Mouse (Mus musculus) G1E-ER4 (cell line): ENCODE data around the gene Mdm2. TPM values are rescaled to one million over a fixed set of nuclear protein-coding genes. Genes with fewer than 3 reads are reported as not detected.

Experiments used
- GATA1 ChIP-seq: IDR thresholded peaks from one replicate; pipeline ENCODE4 v1.8.0; 2012; ENCODE audit warnings: low read length, inconsistent platforms
- polyA plus RNA-seq: library from polyadenylated mRNA; stranded (reverse); fragments of >175 nt; gene quantifications from 2 replicates; pipeline ENCODE4 v1.2.3, GENCODE M21; 2012

Gene Mdm2
- polyA plus RNA-seq, 1 experiment = 28.2 TPM

- TF ChIP-seq GATA1 = no peak
These were observed 3.3 kb downstream of the Mdm2 start for GRCm38 (mm10) chr10:117707114-117707838.

DNA sequence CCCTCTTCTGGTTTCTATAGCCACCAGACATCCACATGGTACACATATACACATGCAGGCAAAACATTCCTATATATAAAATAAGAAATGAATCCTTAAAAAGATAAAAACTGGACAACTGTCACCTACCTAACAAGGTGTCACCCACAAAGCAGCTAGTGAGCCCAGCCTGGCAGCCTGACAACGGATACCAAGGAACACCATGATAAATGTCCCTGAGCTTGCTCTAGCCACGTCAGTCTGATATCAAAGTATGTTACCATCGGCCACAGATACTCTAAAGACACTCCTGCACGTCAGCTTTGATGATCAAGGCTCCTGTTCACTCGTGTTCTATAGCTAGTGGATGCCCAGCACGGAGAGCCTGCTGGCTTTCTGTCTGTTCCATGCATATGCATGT lies 4.1 kb downstream of the Mdm2 start:
- TF ChIP-seq GATA1 = no peak

- no peak for TF ChIP-seq GATA1
These were observed 4.8 kb downstream of the Mdm2 start for GRCm38 (mm10) chr10:117705806-117706205.

DNA sequence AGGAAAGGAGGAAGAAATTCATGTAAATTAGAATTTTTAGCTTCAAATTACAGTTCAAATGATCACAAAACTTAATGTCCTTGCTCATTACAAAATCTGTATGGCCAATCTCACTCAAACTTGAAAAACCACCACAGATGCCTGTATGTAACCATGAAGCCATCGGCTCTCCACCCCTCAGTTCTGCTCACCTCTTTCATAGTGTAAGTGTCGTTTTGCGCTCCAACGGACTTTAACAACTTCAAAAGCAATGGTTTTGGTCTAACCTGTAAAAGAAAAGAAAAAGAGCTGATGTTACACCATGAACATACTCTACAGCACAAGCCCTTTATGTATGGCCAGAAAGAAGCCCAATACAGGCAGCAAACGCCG lies 5.6 kb downstream of the Mdm2 start:
- TF ChIP-seq GATA1 = no peak

- TF ChIP-seq GATA1 = no peak
These were observed 7.1 kb downstream of the Mdm2 start for GRCm38 (mm10) chr10:117703506-117703905.

DNA sequence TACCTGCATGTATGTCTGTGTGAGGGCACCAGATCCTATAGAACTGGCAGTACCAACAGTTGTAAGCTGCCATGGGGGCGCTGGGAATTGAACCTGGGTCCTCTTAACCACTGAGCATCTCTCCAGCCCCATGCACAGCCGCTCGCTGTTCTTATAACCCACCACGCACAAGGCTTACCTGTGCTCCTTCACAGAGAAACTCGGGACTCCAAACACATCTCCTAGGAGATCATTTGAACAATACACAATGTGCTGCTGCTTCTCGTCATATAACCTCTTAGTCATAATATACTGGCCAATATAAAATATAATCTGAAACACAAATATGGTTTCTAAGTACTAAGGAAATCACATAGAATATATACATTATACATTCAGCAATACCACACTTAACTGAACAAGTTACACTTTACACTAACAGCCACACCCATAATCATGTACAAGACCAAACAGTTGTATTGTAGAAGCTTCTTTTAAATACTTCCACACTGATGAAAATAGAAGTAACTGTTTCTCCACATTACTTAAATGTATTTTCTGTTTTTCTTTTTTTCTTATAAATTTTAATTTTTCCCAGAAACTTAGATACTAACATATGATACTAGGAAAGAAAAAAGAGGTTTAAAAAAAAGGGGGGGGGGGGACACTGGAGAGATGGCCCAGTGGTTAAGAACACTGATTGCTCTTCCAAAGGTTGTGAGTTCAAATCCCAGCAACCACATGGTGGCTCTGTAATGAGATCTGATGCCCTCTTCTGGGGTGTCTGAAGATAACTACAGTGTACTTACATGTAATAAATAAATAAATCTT lies 8.3 kb downstream of the Mdm2 start:
- TF ChIP-seq GATA1 = no peak

- no peak for TF ChIP-seq GATA1
These were observed 9.3 kb downstream of the Mdm2 start for GRCm38 (mm10) chr10:117701034-117701829.

GRCm38 (mm10) chr10:117700450-117700849 lies 10.1 kb downstream of the Mdm2 start:
- no peak for TF ChIP-seq GATA1

DNA sequence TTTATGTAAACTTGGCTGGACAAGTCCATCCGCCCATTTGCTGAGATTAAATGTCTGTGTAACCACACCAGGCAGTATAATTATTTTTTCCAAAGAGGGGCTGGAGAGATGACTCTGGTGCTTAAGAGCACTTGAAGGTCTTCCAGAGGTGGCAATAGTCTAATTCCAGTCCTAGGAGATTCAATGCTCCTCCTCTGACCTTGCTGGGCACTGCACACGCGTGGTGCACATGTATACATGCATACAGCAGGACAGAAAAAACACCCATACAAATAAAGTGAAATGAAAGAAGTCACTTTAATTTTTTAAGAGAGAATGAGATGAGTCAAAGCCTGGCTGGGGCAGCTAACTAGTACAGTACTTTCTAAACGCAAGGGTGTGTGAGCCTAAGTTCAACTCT lies 10.6 kb downstream of the Mdm2 start:
- TF ChIP-seq GATA1 = no peak

DNA sequence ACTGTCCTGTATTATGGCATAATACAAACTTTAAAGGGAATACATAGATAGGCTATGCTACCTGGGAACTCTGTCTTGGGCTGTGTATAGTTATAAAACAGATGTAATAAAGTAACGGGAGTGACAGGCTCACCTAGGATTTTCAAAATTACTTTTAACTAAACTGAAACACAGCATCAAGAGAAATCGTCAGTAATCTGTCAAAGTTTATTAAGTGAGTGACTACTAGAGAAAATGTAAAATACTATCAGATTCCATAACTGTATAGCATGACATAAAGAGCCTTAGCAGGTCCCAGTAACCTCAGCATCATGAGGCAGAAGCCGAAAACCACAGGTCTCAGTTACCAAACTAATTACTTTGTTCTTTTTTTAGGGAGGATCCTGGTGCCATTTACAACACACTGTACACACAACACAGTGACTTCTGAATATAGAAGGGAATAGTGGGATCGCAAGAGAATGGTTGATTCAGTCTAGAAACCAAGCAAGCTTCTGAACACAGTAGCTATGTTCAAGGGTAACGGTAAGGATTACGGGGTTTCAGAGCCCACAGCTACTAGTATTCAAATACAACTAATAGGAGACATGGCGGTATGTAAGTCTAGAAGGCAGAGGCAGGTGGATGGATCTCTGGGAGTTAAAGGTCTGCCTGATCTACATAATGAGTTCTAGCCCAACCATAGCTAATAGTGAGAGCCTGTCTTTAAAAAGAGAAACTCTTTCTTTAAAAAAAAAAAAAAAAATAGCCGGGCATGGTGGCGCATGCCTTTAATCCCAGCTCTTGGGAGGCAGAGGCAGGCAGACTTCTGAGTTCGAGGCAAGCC lies 12.0 kb downstream of the Mdm2 start:
- TF ChIP-seq GATA1 = no peak

- TF ChIP-seq GATA1 = no peak
These were observed 12.9 kb downstream of the Mdm2 start for GRCm38 (mm10) chr10:117697561-117698115.

DNA sequence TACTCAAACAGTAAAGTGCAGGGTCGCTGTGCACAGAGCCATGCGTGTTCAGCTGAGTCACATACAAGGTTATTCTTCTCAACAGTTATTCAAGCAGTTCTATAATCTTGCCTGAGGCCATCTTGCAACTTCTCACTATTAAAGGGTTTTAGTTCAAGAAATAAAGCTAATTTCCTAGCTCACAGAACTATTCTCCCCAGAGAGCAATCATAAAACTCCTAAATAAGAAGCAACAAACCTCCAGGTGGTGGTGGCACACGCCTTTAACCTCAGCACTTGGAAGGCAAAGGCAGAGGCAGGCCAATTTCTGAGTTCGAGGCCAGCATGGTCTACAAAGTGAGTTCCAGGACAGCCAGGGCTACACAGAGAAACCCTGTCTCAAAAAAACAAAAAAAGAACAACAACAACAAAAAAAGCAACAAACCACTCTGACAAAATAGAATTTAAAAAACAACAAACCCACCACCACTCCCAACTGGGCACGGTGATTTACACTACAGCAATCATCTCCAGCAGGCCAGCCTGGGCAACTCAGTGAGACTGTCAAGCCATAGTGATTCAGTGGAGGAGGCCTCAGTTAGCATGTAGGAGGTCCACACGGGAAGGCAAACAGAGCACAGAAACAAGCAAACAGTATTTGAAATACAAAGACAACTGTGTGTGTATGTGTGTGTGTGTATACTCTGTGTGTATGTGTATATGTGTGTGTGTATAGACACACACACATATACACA lies 13.6 kb downstream of the Mdm2 start:
- no peak for TF ChIP-seq GATA1

DNA sequence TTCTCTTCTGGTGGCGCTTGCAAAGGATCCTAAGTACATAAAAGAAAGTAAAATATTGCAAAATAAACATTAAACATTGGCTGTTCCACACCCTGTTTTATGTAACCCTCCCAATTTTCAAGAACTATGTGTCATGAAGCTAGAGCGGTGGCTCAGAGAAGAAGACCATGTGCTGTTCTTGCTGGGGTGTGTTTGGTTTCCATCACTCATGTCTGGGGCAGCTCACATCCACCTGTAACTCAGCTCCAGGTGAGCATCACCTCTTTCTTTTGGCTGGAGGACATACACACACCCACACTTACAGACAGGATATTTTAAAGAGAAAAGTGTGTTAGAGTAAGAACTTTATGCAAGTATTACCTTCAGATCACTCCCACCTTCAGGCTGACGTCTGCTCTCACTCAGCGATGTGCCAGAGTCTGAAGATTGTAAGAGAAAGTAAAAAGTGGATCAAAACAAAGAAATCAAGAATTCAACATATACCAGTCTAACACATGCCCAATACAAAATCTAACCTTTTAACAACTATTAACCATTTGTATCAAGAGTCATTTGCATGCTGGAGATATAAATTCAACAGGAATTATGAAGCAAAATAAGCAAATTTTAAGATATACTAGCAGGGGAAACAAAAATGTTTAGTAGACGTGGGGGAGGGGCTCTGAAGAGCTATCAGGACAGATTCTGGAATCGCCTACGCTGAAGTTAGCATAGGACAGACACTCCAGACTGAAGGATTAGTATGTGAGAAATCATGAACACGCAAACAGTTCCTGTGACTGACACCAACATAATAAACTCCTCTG lies 14.3 kb downstream of the Mdm2 start:
- TF ChIP-seq GATA1 = no peak
